Mouse (Mus musculus): ENCODE data around the gene Loxl4. TPM values are rescaled to one million over a fixed set of nuclear protein-coding genes. Genes with fewer than 3 reads are reported as not detected.

Loxl4 gene
- polyA plus RNA-seq, 1 experiment from 2014 or later, result 5.0 TPM

GRCm38 (mm10) chr19:42628068-42628467 lies 15.5 kb upstream of the Loxl4 start:
- WGBS, result 84% methylated on average over 6 of the region's 6 CpGs
- no peaks in the 10 kb centered on the region for H3K27me3 ChIP-seq (ENCODE audit: control insufficient read depth, insufficient read depth, low read length)
- H3K27ac ChIP-seq (ENCODE audit: low read length), result no peak overlapping the region
- H3K9me3 ChIP-seq (replicated peaks; ENCODE audit: control insufficient read depth, low read length), result no peaks in the 10 kb centered on the region
- H3K9ac ChIP-seq (ENCODE audit: low read length), result no peak overlapping the region
- ATAC-seq (ENCODE audit: insufficient read depth, low FRiP score), result no peak
- no peak overlapping the region for H3K4me3 ChIP-seq (replicated peaks; ENCODE audit: low read length)
- no peaks in the 10 kb centered on the region for H3K36me3 ChIP-seq (ENCODE audit: control insufficient read depth, insufficient read depth, low read length)
- peaks cover 6% of the 10 kb centered on the region; the same call in 1 of the 2 replicates for H3K4me1 ChIP-seq (ENCODE audit: control insufficient read depth, insufficient read depth, low read length)
- no peak overlapping the region for H3K4me2 ChIP-seq (ENCODE audit: low read depth, low read length)

GRCm38 (mm10) chr19:42613647-42614225 lies 1.1 kb upstream of the Loxl4 start:
- Histone ChIP-seq H3K36me3 (ENCODE audit: control insufficient read depth, insufficient read depth, low read length) (no peaks in the 10 kb centered on the region), H3K4me2 (ENCODE audit: low read depth, low read length) (no peak overlapping the region), H3K4me3 (replicated peaks; ENCODE audit: low read length) (no peak overlapping the region), H3K4me1 (ENCODE audit: control insufficient read depth, insufficient read depth, low read length) (peaks cover 9% of the 10 kb centered on the region; the same call in 1 of the 2 replicates), H3K27ac (ENCODE audit: low read length) (no peak overlapping the region), H3K9me3 (replicated peaks; ENCODE audit: control insufficient read depth, low read length) (no peaks in the 10 kb centered on the region), H3K27me3 (ENCODE audit: control insufficient read depth, insufficient read depth, low read length) (no peaks in the 10 kb centered on the region), H3K9ac (ENCODE audit: low read length) (no peak overlapping the region)
- ATAC-seq (ENCODE audit: insufficient read depth, low FRiP score), result peak; percentile 26; the same call in 1 of the 2 replicates
- WGBS, result 65% methylated on average over 7 of the region's 7 CpGs

GRCm38 (mm10) chr19:42613116-42613515 lies 503 bp upstream of the Loxl4 start:
- no peaks in the 10 kb centered on the region for H3K36me3 ChIP-seq (ENCODE audit: control insufficient read depth, insufficient read depth, low read length)
- WGBS, result 20% methylated on average over 7 of the region's 7 CpGs
- H3K9me3 ChIP-seq (replicated peaks; ENCODE audit: control insufficient read depth, low read length), result no peaks in the 10 kb centered on the region
- H3K27ac ChIP-seq (ENCODE audit: low read length), result no peak overlapping the region
- H3K4me2 ChIP-seq (ENCODE audit: low read depth, low read length), result peak overlapping the region; percentile 57
- H3K9ac ChIP-seq (ENCODE audit: low read length), result peak overlapping the region; percentile 65
- peaks cover 9% of the 10 kb centered on the region; the same call in 1 of the 2 replicates for H3K4me1 ChIP-seq (ENCODE audit: control insufficient read depth, insufficient read depth, low read length)
- ATAC-seq (ENCODE audit: insufficient read depth, low FRiP score), result no peak
- H3K4me3 ChIP-seq (replicated peaks; ENCODE audit: low read length), result peak overlapping the region; percentile 45
- no peaks in the 10 kb centered on the region for H3K27me3 ChIP-seq (ENCODE audit: control insufficient read depth, insufficient read depth, low read length)

GRCm38 (mm10) chr19:42611746-42612145 lies 867 bp downstream of the Loxl4 start:
- Histone ChIP-seq H3K4me1 (ENCODE audit: control insufficient read depth, insufficient read depth, low read length) (peaks cover 9% of the 10 kb centered on the region; the same call in 1 of the 2 replicates), H3K36me3 (ENCODE audit: control insufficient read depth, insufficient read depth, low read length) (no peaks in the 10 kb centered on the region), H3K9ac (ENCODE audit: low read length) (peak overlapping the region; percentile 65; the same call in 1 of the 2 replicates), H3K4me2 (ENCODE audit: low read depth, low read length) (peak overlapping the region; percentile 57; the same call in 1 of the 2 replicates), H3K27me3 (ENCODE audit: control insufficient read depth, insufficient read depth, low read length) (no peaks in the 10 kb centered on the region), H3K27ac (ENCODE audit: low read length) (no peak overlapping the region), H3K4me3 (replicated peaks; ENCODE audit: low read length) (no peak overlapping the region), H3K9me3 (replicated peaks; ENCODE audit: control insufficient read depth, low read length) (no peaks in the 10 kb centered on the region)
- ATAC-seq (ENCODE audit: insufficient read depth, low FRiP score), result no peak
- WGBS, result 78% methylated on average over 4 of the region's 4 CpGs

GRCm38 (mm10) chr19:42609716-42610115 lies 2.9 kb downstream of the Loxl4 start:
- no peak for ATAC-seq (ENCODE audit: insufficient read depth, low FRiP score)
- Histone ChIP-seq H3K9me3 (replicated peaks; ENCODE audit: control insufficient read depth, low read length) (no peaks in the 10 kb centered on the region), H3K27me3 (ENCODE audit: control insufficient read depth, insufficient read depth, low read length) (no peaks in the 10 kb centered on the region), H3K4me1 (ENCODE audit: control insufficient read depth, insufficient read depth, low read length) (peaks cover 9% of the 10 kb centered on the region; the same call in 1 of the 2 replicates), H3K4me2 (ENCODE audit: low read depth, low read length) (no peak overlapping the region), H3K4me3 (replicated peaks; ENCODE audit: low read length) (no peak overlapping the region), H3K27ac (ENCODE audit: low read length) (no peak overlapping the region), H3K36me3 (ENCODE audit: control insufficient read depth, insufficient read depth, low read length) (no peaks in the 10 kb centered on the region), H3K9ac (ENCODE audit: low read length) (no peak overlapping the region)
- 86% methylated on average over 3 of the region's 3 CpGs for WGBS

GRCm38 (mm10) chr19:42608082-42608481 lies 4.5 kb downstream of the Loxl4 start:
- Histone ChIP-seq H3K4me1 (ENCODE audit: control insufficient read depth, insufficient read depth, low read length) (peaks cover 2% of the 10 kb centered on the region; the same call in 1 of the 2 replicates), H3K36me3 (ENCODE audit: control insufficient read depth, insufficient read depth, low read length) (no peaks in the 10 kb centered on the region), H3K4me3 (replicated peaks; ENCODE audit: low read length) (no peak overlapping the region), H3K27ac (ENCODE audit: low read length) (no peak overlapping the region), H3K4me2 (ENCODE audit: low read depth, low read length) (no peak overlapping the region), H3K27me3 (ENCODE audit: control insufficient read depth, insufficient read depth, low read length) (no peaks in the 10 kb centered on the region), H3K9me3 (replicated peaks; ENCODE audit: control insufficient read depth, low read length) (no peaks in the 10 kb centered on the region), H3K9ac (ENCODE audit: low read length) (no peak overlapping the region)
- WGBS, result 88% methylated on average over 5 of the region's 5 CpGs
- ATAC-seq (ENCODE audit: insufficient read depth, low FRiP score), result no peak

GRCm38 (mm10) chr19:42602576-42602975 lies 10.0 kb downstream of the Loxl4 start:
- 70% methylated on average over 8 of the region's 8 CpGs for WGBS
- no peak overlapping the region for H3K9ac ChIP-seq (ENCODE audit: low read length)
- H3K36me3 ChIP-seq (ENCODE audit: control insufficient read depth, insufficient read depth, low read length), result no peaks in the 10 kb centered on the region
- H3K4me1 ChIP-seq (ENCODE audit: control insufficient read depth, insufficient read depth, low read length), result no peaks in the 10 kb centered on the region
- H3K27ac ChIP-seq (ENCODE audit: low read length), result no peak overlapping the region
- H3K27me3 ChIP-seq (ENCODE audit: control insufficient read depth, insufficient read depth, low read length), result no peaks in the 10 kb centered on the region
- ATAC-seq (ENCODE audit: insufficient read depth, low FRiP score), result no peak
- no peak overlapping the region for H3K4me2 ChIP-seq (ENCODE audit: low read depth, low read length)
- H3K4me3 ChIP-seq (replicated peaks; ENCODE audit: low read length), result no peak overlapping the region
- H3K9me3 ChIP-seq (replicated peaks; ENCODE audit: control insufficient read depth, low read length), result no peaks in the 10 kb centered on the region

- no peak overlapping the region for H3K4me3 ChIP-seq (replicated peaks; ENCODE audit: low read length)
- no peaks in the 10 kb centered on the region for H3K9me3 ChIP-seq (replicated peaks; ENCODE audit: control insufficient read depth, low read length)
- H3K4me2 ChIP-seq (ENCODE audit: low read depth, low read length), result no peak overlapping the region
- H3K27ac ChIP-seq (ENCODE audit: low read length), result no peak overlapping the region
- no peaks in the 10 kb centered on the region for H3K27me3 ChIP-seq (ENCODE audit: control insufficient read depth, insufficient read depth, low read length)
- no peaks in the 10 kb centered on the region for H3K4me1 ChIP-seq (ENCODE audit: control insufficient read depth, insufficient read depth, low read length)
- no peak overlapping the region for H3K9ac ChIP-seq (ENCODE audit: low read length)
- no peak for ATAC-seq (ENCODE audit: insufficient read depth, low FRiP score)
- WGBS, result 68% methylated on average over 8 of the region's 8 CpGs
- H3K36me3 ChIP-seq (ENCODE audit: control insufficient read depth, insufficient read depth, low read length), result no peaks in the 10 kb centered on the region
These were observed 10.6 kb downstream of the Loxl4 start for GRCm38 (mm10) chr19:42602041-42602440.

GRCm38 (mm10) chr19:42601445-42601844 lies 11.2 kb downstream of the Loxl4 start:
- Histone ChIP-seq H3K4me2 (ENCODE audit: low read depth, low read length) (no peak overlapping the region), H3K36me3 (ENCODE audit: control insufficient read depth, insufficient read depth, low read length) (no peaks in the 10 kb centered on the region), H3K9ac (ENCODE audit: low read length) (no peak overlapping the region), H3K9me3 (replicated peaks; ENCODE audit: control insufficient read depth, low read length) (no peaks in the 10 kb centered on the region), H3K4me1 (ENCODE audit: control insufficient read depth, insufficient read depth, low read length) (no peaks in the 10 kb centered on the region), H3K27ac (ENCODE audit: low read length) (no peak overlapping the region), H3K4me3 (replicated peaks; ENCODE audit: low read length) (no peak overlapping the region), H3K27me3 (ENCODE audit: control insufficient read depth, insufficient read depth, low read length) (no peaks in the 10 kb centered on the region)
- no peak for ATAC-seq (ENCODE audit: insufficient read depth, low FRiP score)
- WGBS, result 86% methylated on average over 2 of the region's 2 CpGs

Measured in stomach, embryonic 16.5 days (tissue).